Mouse (Mus musculus): Measurements from ENCODE around the gene Tuba3b.

- TF ChIP-seq CTCF (IDR thresholded peaks at IDR 0.05; ENCODE audit: low read depth, low read length) (no peak), GATA1 (IDR thresholded peaks at IDR 0.05; ENCODE audit: borderline replicate concordance, low read length) (no peak), TAL1 (conservative IDR thresholded peaks at IDR 0.05; ENCODE audit: low read depth, low read length) (no peak)
Observed at GRCm38 (mm10) chr6:145634454-145634853, 18.9 kb downstream of the Tuba3b start.
